Mouse (Mus musculus) lung, embryonic 14.5 days (tissue): ENCODE data around the gene Mmp14. TPM values are rescaled to one million over a fixed set of nuclear protein-coding genes. Genes with fewer than 3 reads are reported as not detected.
A peak's percentile ranks its signal among the peaks of the same experiment; 100 is the strongest.

ENCODE experiments used
- ATAC-seq: fragments of 200-750 bp; cut with Nextera tagmentation; 2 replicates; pipeline ENCODE4 v1.8.0; 2017; ENCODE audit warnings: mild to moderate bottlenecking, moderate TSS enrichment, moderate library complexity; ENCODE audit not compliant: insufficient read depth
- DNase-seq: peaks from one replicate; pipeline ENCODE4 v3.0.0-alpha.2; 2015
- H3K27ac ChIP-seq: fragments of 300-500 bp; sonication (generic); 2 replicates; pipeline ENCODE4 v1.5.1; 2014; ENCODE audit warnings: low read depth, mild to moderate bottlenecking, moderate library complexity
- H3K27me3 ChIP-seq: fragments of 300-500 bp; sonication (generic); 2 replicates; pipeline ENCODE4 v1.6.1; 2014; ENCODE audit warnings: low read length, control low read depth; ENCODE audit not compliant: insufficient read depth
- H3K36me3 ChIP-seq: fragments of 300-500 bp; sonication (generic); 2 replicates; pipeline ENCODE4 v1.6.1; 2014; ENCODE audit warnings: control low read depth; ENCODE audit not compliant: insufficient read depth
- H3K4me1 ChIP-seq: fragments of 300-500 bp; sonication (generic); 2 replicates; pipeline ENCODE4 v1.6.1; 2014; ENCODE audit warnings: antibody characterized with exemption, control low read depth; ENCODE audit not compliant: insufficient read depth
- H3K4me2 ChIP-seq: fragments of 300-500 bp; sonication (generic); 2 replicates; pipeline ENCODE4 v1.6.1; 2014; ENCODE audit warnings: mild to moderate bottlenecking
- H3K4me3 ChIP-seq: fragments of 300-500 bp; sonication (generic); 2 replicates; pipeline ENCODE4 v1.5.1; 2014; ENCODE audit warnings: low read depth, low read length
- H3K9ac ChIP-seq: fragments of 300-500 bp; sonication (generic); 2 replicates; pipeline ENCODE4 v1.6.1; 2014
- H3K9me3 ChIP-seq: fragments of 300-500 bp; sonication (generic); 2 replicates; pipeline ENCODE4 v1.6.1; 2016; ENCODE audit warnings: low read depth, low read length, control low read depth
- CTCF ChIP-seq: IDR thresholded peaks from 2 replicates; pipeline ENCODE4 v1.5.1; 2016; ENCODE audit warnings: antibody characterized with exemption, low read depth
- WGBS: fragments of 180-500 bp; shearing (Covaris S2); extraction: QIAGEN DNeasy Blood & Tissue Kit; methylation state at CpG from one replicate; pipeline ENCODE4 v1.1.7; 2014; 5-methylcytosine and 5-hydroxymethylcytosine counted together
- polyA plus RNA-seq: library from polyadenylated mRNA; unstranded; fragments of >200 nt; fragmentation: Nextera tagmentation; extraction: Ambion mirVana; gene quantifications from 2 replicates; pipeline ENCODE4 v1.2.1, GENCODE M21; 2014

Mmp14 gene
- 182 and 187 TPM in 2 replicates for polyA plus RNA-seq

- peaks cover 33% of the 10 kb centered on the region for H3K4me1 ChIP-seq
- peak; percentile 48 for TF ChIP-seq CTCF
- WGBS = 1% methylated on average over 49 of the region's 49 CpGs
These were observed at the start of gene Mmp14 for GRCm38 (mm10) chr14:54431334-54432077. TSS of gene Mmp14 (plus strand) at chr14:54431612.

GRCm38 (mm10) chr14:54381816-54382215 lies 49.6 kb upstream of the Mmp14 start:
- no peak for TF ChIP-seq CTCF
- no peak for ATAC-seq
- H3K27me3 ChIP-seq = no peaks in the 10 kb centered on the region
- 55% methylated on average over 10 of the region's 10 CpGs for WGBS
- no peaks in the 10 kb centered on the region for H3K36me3 ChIP-seq
- no peak overlapping the region for H3K4me2 ChIP-seq
- no peaks in the 10 kb centered on the region for H3K9me3 ChIP-seq
- H3K4me3 ChIP-seq = no peak overlapping the region
- no peak overlapping the region for H3K27ac ChIP-seq
- DNase-seq = no peak
- H3K9ac ChIP-seq = no peak overlapping the region
- no peaks in the 10 kb centered on the region for H3K4me1 ChIP-seq

More at GRCm38 (mm10) chr14:54431334-54432077, at the start of gene Mmp14:
- Histone ChIP-seq H3K9ac (peak within 1 kb of the TSS; percentile 98), H3K27me3 (no peaks in the 10 kb centered on the region), H3K27ac (peak within 1 kb of the TSS; percentile 99), H3K36me3 (peaks cover 23% of the 10 kb centered on the region), H3K4me3 (peak within 1 kb of the TSS; percentile 90), H3K9me3 (no peaks in the 10 kb centered on the region), H3K4me2 (peak within 1 kb of the TSS; percentile 94)
- ATAC-seq (peak; percentile 71), DNase-seq (peak; percentile 88)

GRCm38 (mm10) chr14:54382641-54383040 lies 48.8 kb upstream of the Mmp14 start:
- Histone ChIP-seq H3K36me3 (no peaks in the 10 kb centered on the region), H3K4me3 (no peak overlapping the region), H3K4me1 (no peaks in the 10 kb centered on the region), H3K27ac (no peak overlapping the region), H3K9me3 (no peaks in the 10 kb centered on the region), H3K4me2 (no peak overlapping the region), H3K27me3 (no peaks in the 10 kb centered on the region), H3K9ac (no peak overlapping the region)
- no peak for ATAC-seq
- DNase-seq = no peak
- WGBS = 82% methylated on average over 9 of the region's 9 CpGs
- TF ChIP-seq CTCF = no peak

DNA sequence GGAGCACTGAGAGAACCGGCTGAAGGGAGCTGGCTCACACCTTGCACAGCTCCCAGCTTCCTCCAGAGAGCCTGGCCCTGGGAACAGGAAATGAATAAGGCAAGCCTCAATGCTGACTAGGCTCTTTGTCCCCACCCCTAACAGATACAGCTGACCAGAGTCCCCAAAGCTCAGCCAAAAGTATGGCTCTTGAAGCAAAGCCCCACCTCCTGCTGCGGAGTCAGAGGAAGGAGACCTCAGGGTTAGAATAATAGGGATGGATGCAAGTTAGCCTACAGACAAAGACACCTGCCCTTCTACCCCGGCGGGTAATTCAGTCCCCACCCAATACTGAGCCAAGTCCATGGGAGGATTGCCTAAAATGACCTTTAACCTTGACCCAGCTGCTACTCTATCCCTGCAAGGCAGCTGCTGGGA lies 48.0 kb upstream of the Mmp14 start:
- Histone ChIP-seq H3K27me3 (no peaks in the 10 kb centered on the region), H3K36me3 (no peaks in the 10 kb centered on the region), H3K4me2 (no peak overlapping the region), H3K9me3 (no peaks in the 10 kb centered on the region), H3K4me3 (no peak overlapping the region), H3K27ac (no peak overlapping the region), H3K9ac (no peak overlapping the region), H3K4me1 (no peaks in the 10 kb centered on the region)
- peak; percentile 32 for DNase-seq
- TF ChIP-seq CTCF = no peak
- 59% methylated on average over 4 of the region's 4 CpGs for WGBS
- ATAC-seq = no peak

DNA sequence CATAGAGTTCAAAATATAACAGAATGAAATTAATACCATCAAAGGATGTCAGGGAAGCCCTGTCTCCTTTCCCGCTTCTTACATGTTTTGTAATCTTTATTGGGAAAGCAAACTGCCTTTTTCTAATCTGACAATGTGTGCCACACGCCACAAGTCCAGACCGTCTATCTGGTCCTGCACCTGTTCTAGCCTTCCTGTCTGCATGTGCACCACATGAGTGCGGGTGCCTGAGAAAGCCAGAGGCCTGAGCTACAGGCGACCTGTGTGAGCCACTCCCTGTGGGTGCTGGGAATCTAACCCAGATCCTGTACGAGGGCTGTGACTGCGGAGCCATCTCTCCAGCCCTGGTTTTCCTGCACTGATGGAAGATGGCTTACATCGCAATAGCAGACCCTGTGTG lies 47.0 kb upstream of the Mmp14 start:
- 89% methylated on average over 8 of the region's 8 CpGs for WGBS
- no peaks in the 10 kb centered on the region for H3K36me3 ChIP-seq
- no peak for ATAC-seq

DNA sequence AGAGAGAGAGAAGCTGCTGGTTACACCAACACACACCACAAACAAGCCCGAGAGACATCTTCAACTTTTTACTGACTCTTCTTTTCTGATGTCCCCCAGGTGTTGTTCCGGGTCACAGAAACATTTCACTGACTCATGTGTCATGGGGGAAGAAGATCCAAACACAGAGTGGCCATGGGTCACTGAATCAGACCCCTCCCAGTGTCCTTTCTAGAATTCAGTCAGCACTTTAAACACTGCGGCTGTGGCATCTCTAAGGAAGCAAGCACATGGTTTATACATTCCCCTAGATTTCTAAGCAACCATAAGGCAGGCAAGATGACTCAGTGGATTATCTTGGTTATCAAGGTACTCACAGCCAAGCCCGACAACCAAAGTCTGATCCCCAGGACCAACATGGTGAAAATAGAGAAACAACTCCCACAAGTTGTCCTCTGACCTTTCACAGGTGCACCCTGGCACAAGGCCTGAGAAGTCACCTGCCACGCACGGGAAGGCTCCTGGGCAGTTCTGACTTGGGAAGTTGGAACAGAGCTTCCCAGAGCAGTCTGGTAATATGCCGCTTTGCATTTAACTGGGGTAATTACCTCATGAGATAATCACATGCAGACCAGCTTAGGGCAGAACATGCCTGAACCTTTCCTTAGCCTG lies 45.3 kb upstream of the Mmp14 start:
- DNase-seq = no peak
- Histone ChIP-seq H3K4me2 (no peak overlapping the region), H3K27ac (no peak overlapping the region), H3K27me3 (no peaks in the 10 kb centered on the region), H3K36me3 (no peaks in the 10 kb centered on the region), H3K4me3 (no peak overlapping the region), H3K4me1 (no peaks in the 10 kb centered on the region), H3K9ac (no peak overlapping the region), H3K9me3 (no peaks in the 10 kb centered on the region)
- ATAC-seq = no peak
- 86% methylated on average over 7 of the region's 7 CpGs for WGBS
- no peak for TF ChIP-seq CTCF

More for the DNA sequence above, 47.0 kb upstream of the Mmp14 start:
- H3K27ac ChIP-seq = no peak overlapping the region
- H3K27me3 ChIP-seq = no peaks in the 10 kb centered on the region
- H3K9me3 ChIP-seq = no peaks in the 10 kb centered on the region
- H3K4me1 ChIP-seq = no peaks in the 10 kb centered on the region
- no peak for DNase-seq
- TF ChIP-seq CTCF = no peak
- H3K4me2 ChIP-seq = no peak overlapping the region
- H3K4me3 ChIP-seq = no peak overlapping the region
- H3K9ac ChIP-seq = no peak overlapping the region

- H3K4me1 ChIP-seq = no peaks in the 10 kb centered on the region
- no peak for TF ChIP-seq CTCF
- DNase-seq = no peak
- H3K4me2 ChIP-seq = no peak overlapping the region
- H3K4me3 ChIP-seq = no peak overlapping the region
- no peak overlapping the region for H3K9ac ChIP-seq
- no peaks in the 10 kb centered on the region for H3K27me3 ChIP-seq
- no peak for ATAC-seq
- H3K36me3 ChIP-seq = no peaks in the 10 kb centered on the region
- WGBS = 69% methylated on average over 6 of the region's 6 CpGs
- no peak overlapping the region for H3K27ac ChIP-seq
- no peaks in the 10 kb centered on the region for H3K9me3 ChIP-seq
These were observed 43.9 kb upstream of the Mmp14 start for GRCm38 (mm10) chr14:54387546-54387945.
